Mouse (Mus musculus) neural tube, embryonic 11.5 days (tissue): ENCODE results near the gene Myg1. TPM values are rescaled to one million over a fixed set of nuclear protein-coding genes. Genes with fewer than 3 reads are reported as not detected.
A peak's percentile ranks its signal among the peaks of the same experiment; 100 is the strongest.

Source experiments
- ATAC-seq: fragments of 200-750 bp; cut with Nextera tagmentation; 2 replicates; pipeline ENCODE4 v1.8.0; 2017; ENCODE audit warnings: moderate number of reproducible peaks, mild to moderate bottlenecking, moderate TSS enrichment, moderate library complexity; ENCODE audit not compliant: insufficient read depth, low FRiP score, low TSS enrichment
- DNase-seq: peaks from one replicate; pipeline ENCODE4 v3.0.0-alpha.2; 2015; ENCODE audit warnings: low spot score
- H3K27ac ChIP-seq: fragments of 300-500 bp; sonication (generic); 2 replicates; pipeline ENCODE4 v1.5.1; 2014; ENCODE audit warnings: low read depth, mild to moderate bottlenecking, low read length
- H3K27me3 ChIP-seq: fragments of 300-500 bp; sonication (generic); 2 replicates; pipeline ENCODE4 v1.6.1; 2014; ENCODE audit warnings: mild to moderate bottlenecking, low read length, mixed read lengths; ENCODE audit not compliant: control insufficient read depth, insufficient read depth
- H3K36me3 ChIP-seq: fragments of 300-500 bp; sonication (generic); 2 replicates; pipeline ENCODE4 v1.6.1; 2014; ENCODE audit warnings: mild to moderate bottlenecking, low read length, moderate library complexity, mixed read lengths; ENCODE audit not compliant: control insufficient read depth, insufficient read depth
- H3K4me1 ChIP-seq: fragments of 300-500 bp; sonication (generic); 2 replicates; pipeline ENCODE4 v1.6.1; 2014; ENCODE audit warnings: low read length, mixed read lengths; ENCODE audit not compliant: control insufficient read depth, insufficient read depth
- H3K4me2 ChIP-seq: fragments of 300-500 bp; sonication (generic); 2 replicates; pipeline ENCODE4 v1.6.1; 2014; ENCODE audit warnings: low read depth, mild to moderate bottlenecking, moderate library complexity
- H3K4me3 ChIP-seq: fragments of 300-500 bp; sonication (generic); 2 replicates; pipeline ENCODE4 v1.5.1; 2014; ENCODE audit warnings: low read depth, low read length
- H3K9ac ChIP-seq: fragments of 300-500 bp; sonication (generic); 2 replicates; pipeline ENCODE4 v1.6.1; 2014; ENCODE audit warnings: mild to moderate bottlenecking, low read length
- H3K9me3 ChIP-seq: fragments of 300-500 bp; sonication (generic); 2 replicates; pipeline ENCODE4 v1.6.1; 2016; ENCODE audit warnings: low read length; ENCODE audit not compliant: control insufficient read depth
- WGBS: fragments of 180-500 bp; shearing (Covaris S2); extraction: QIAGEN DNeasy Blood & Tissue Kit; methylation state at CpG from one replicate; pipeline ENCODE4 v1.1.7; 2014; 5-methylcytosine and 5-hydroxymethylcytosine counted together
- polyA plus RNA-seq: library from polyadenylated mRNA; unstranded; fragments of >200 nt; fragmentation: Nextera tagmentation; extraction: Ambion mirVana; gene quantifications from 2 replicates; pipeline ENCODE4 v1.2.1, GENCODE M21; 2014

The Myg1 gene
- polyA plus RNA-seq, 1 experiment from 2014 or later, result 102 TPM

GRCm38 (mm10) chr15:102366238-102366637, 34.7 kb downstream of the Myg1 start:
- H3K4me2 ChIP-seq, result peak overlapping the region; percentile 37
- H3K4me3 ChIP-seq, result no peak overlapping the region; the same call in 1 of the 2 replicates
- ATAC-seq (no peak), DNase-seq (no peak)
- 2% methylated on average over 7 of the region's 7 CpGs for WGBS
- H3K27ac ChIP-seq, result no peak overlapping the region
- peaks cover 6% of the 10 kb centered on the region; the same call in 1 of the 2 replicates for H3K4me1 ChIP-seq
- no peaks in the 10 kb centered on the region for H3K9me3 ChIP-seq
- H3K9ac ChIP-seq, result peak overlapping the region; percentile 11
- H3K27me3 ChIP-seq, result 0 out of 2 replicates have a peak, but pooled peaks cover 3% of the 10 kb centered on the region
- H3K36me3 ChIP-seq, result no peaks in the 10 kb centered on the region

GRCm38 (mm10) chr15:102366733-102367344, 35.3 kb downstream of the Myg1 start, which contains the start of gene Sp7:
TSS of gene Sp7 (minus strand) at chr15:102367182.
- peak within 1 kb of the TSS; percentile 11 for H3K9ac ChIP-seq
- H3K4me2 ChIP-seq, result peak within 1 kb of the TSS; percentile 37
- no peak within 1 kb of the TSS; the same call in 1 of the 2 replicates for H3K4me3 ChIP-seq
- WGBS, result 7% methylated on average over 15 of the region's 15 CpGs
- H3K27me3 ChIP-seq, result 0 out of 2 replicates have a peak, but pooled peaks cover 3% of the 10 kb centered on the region
- H3K27ac ChIP-seq, result no peak within 1 kb of the TSS
- ATAC-seq (no peak), DNase-seq (peak; percentile 52)
- no peaks in the 10 kb centered on the region for H3K9me3 ChIP-seq
- H3K36me3 ChIP-seq, result no peaks in the 10 kb centered on the region
- H3K4me1 ChIP-seq, result peaks cover 6% of the 10 kb centered on the region; the same call in 1 of the 2 replicates

GRCm38 (mm10) chr15:102369972-102370371, 38.5 kb downstream of the Myg1 start:
- ATAC-seq (no peak), DNase-seq (no peak)
- H3K4me3 ChIP-seq, result no peak overlapping the region
- no peaks in the 10 kb centered on the region for H3K9me3 ChIP-seq
- no peak overlapping the region for H3K9ac ChIP-seq
- 9% methylated on average over 13 of the region's 13 CpGs for WGBS
- H3K27ac ChIP-seq, result no peak overlapping the region
- H3K4me2 ChIP-seq, result no peak overlapping the region
- H3K4me1 ChIP-seq, result peaks cover 6% of the 10 kb centered on the region; the same call in 1 of the 2 replicates
- 0 out of 2 replicates have a peak, but pooled peaks cover 3% of the 10 kb centered on the region for H3K27me3 ChIP-seq
- H3K36me3 ChIP-seq, result no peaks in the 10 kb centered on the region

- H3K36me3 ChIP-seq, result no peaks in the 10 kb centered on the region
- peak; percentile 44 for DNase-seq
- no peak overlapping the region for H3K4me3 ChIP-seq
- H3K4me1 ChIP-seq, result peaks cover 6% of the 10 kb centered on the region; the same call in 1 of the 2 replicates
- peak overlapping the region; percentile 9; the same call in 1 of the 2 replicates for H3K9ac ChIP-seq
- 0 out of 2 replicates have a peak overlapping the region, but pooled peaks have one; percentile 22 for H3K4me2 ChIP-seq
- no peak for ATAC-seq
- no peak overlapping the region for H3K27ac ChIP-seq
- WGBS, result 9% methylated on average over 10 of the region's 10 CpGs
- H3K9me3 ChIP-seq, result no peaks in the 10 kb centered on the region
- H3K27me3 ChIP-seq, result no peaks in the 10 kb centered on the region
Observed at GRCm38 (mm10) chr15:102370727-102371126, 39.2 kb downstream of the Myg1 start.

GRCm38 (mm10) chr15:102376453-102377162, 45.1 kb downstream of the Myg1 start:
- H3K4me2 ChIP-seq, result peak overlapping the region; percentile 68
- H3K27ac ChIP-seq, result peak overlapping the region; percentile 30
- no peaks in the 10 kb centered on the region for H3K36me3 ChIP-seq
- under 1% methylated on average over 41 of the region's 43 CpGs for WGBS
- DNase-seq (peak; percentile 72), ATAC-seq (peak; percentile 73)
- peak overlapping the region; percentile 64 for H3K9ac ChIP-seq
- no peaks in the 10 kb centered on the region for H3K9me3 ChIP-seq
- peak overlapping the region; percentile 44 for H3K4me3 ChIP-seq
- no peaks in the 10 kb centered on the region for H3K27me3 ChIP-seq
- H3K4me1 ChIP-seq, result no peaks in the 10 kb centered on the region

GRCm38 (mm10) chr15:102377163-102377543, 45.6 kb downstream of the Myg1 start:
- H3K27me3 ChIP-seq, result no peaks in the 10 kb centered on the region
- no peaks in the 10 kb centered on the region for H3K36me3 ChIP-seq
- H3K9me3 ChIP-seq, result no peaks in the 10 kb centered on the region
- H3K4me3 ChIP-seq, result peak overlapping the region; percentile 44
- H3K4me2 ChIP-seq, result peak overlapping the region; percentile 68
- peak overlapping the region; percentile 30 for H3K27ac ChIP-seq
- H3K4me1 ChIP-seq, result no peaks in the 10 kb centered on the region
- 0% methylated on average over 7 of the region's 7 CpGs for WGBS
- peak overlapping the region; percentile 64 for H3K9ac ChIP-seq
- ATAC-seq, result peak; percentile 54
- peak; percentile 92 for DNase-seq

GRCm38 (mm10) chr15:102377810-102378262, 46.3 kb downstream of the Myg1 start:
- Histone ChIP-seq H3K4me1 (no peaks in the 10 kb centered on the region), H3K9me3 (no peaks in the 10 kb centered on the region), H3K27me3 (no peaks in the 10 kb centered on the region), H3K4me2 (peak overlapping the region; percentile 68), H3K27ac (no peak overlapping the region), H3K9ac (no peak overlapping the region), H3K4me3 (no peak overlapping the region; the same call in 1 of the 2 replicates), H3K36me3 (no peaks in the 10 kb centered on the region)
- ATAC-seq, result no peak
- DNase-seq, result peak; percentile 56
- 8% methylated on average over 10 of the region's 10 CpGs for WGBS

GRCm38 (mm10) chr15:102381575-102381974, 50.1 kb downstream of the Myg1 start:
- no peaks in the 10 kb centered on the region for H3K4me1 ChIP-seq
- no peaks in the 10 kb centered on the region for H3K9me3 ChIP-seq
- no peak overlapping the region for H3K27ac ChIP-seq
- no peaks in the 10 kb centered on the region for H3K36me3 ChIP-seq
- ATAC-seq (peak; percentile 48), DNase-seq (peak; percentile 87)
- WGBS, result 4% methylated on average over 7 of the region's 7 CpGs
- no peak overlapping the region for H3K4me3 ChIP-seq
- H3K4me2 ChIP-seq, result no peak overlapping the region
- no peak overlapping the region for H3K9ac ChIP-seq
- no peaks in the 10 kb centered on the region for H3K27me3 ChIP-seq
